Mouse (Mus musculus) neural tube, embryonic 10.5 days (tissue): ENCODE measurements around the gene Acsl5.

ENCODE experiments used
- DNase-seq: peaks from one replicate; pipeline ENCODE4 v3.0.0-alpha.2; 2017; ENCODE audit warnings: low spot score; ENCODE audit errors: extremely low spot score

The Acsl5 gene

DNA sequence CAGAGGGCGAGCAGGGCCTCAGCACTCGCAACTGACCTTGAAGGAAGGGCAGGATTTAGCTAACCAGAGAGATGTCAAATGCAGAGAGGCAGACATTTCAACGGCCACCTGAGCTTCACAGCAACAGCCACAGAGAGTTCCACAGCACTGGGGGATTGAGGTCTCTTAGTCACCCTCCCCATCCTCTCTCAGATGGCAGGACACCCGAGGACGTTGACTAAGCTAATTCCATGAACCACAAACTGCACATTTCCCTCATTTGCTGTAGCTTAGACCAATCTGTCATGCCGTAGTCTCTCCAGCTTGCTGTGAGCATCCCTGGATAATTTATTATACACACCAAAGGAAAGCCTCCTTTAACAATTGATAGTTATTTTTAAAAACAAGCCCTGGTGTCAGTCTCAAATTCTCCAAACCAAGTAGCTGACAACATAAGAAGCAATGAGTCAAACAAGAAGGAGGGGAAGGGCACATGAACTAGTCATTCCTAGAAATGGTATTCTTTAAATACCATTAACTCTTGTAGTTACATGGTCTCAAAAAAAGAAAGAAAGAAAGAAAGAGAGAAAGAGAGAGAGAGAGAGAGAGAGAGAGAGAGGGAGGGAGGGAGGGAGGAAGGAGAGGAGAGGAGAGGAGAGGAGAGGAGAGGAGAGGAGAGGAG lies 11.8 kb upstream of the Acsl5 start:
- DNase-seq: no peak

- DNase-seq: no peak
Observed at GRCm38 (mm10) chr19:55241186-55241645, 10.5 kb upstream of the Acsl5 start, which contains the start of gene Gucy2g. Gene Gucy2g, minus strand, starts transcription at chr19:55241236.

DNA sequence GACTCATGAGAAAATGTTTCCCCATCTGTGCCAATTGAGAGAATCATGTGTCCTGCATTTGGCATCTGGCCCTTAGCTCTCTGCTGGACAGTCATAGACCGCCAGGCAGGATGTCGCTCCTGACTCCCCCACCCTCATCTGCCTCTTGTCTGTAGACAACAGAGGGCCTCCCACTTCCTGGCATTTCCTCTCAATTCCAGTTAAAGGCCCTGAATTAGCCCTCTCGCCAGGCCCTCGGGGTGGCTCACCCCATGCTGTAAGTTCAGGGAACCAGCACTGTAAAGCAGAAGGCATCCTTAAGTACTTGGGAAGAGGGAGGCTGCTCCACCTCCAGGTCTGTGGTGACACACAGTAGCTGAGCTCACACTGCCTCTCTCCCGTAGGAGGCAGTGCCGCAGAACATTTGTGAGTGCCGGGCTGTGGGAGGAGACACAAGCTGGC lies 6.9 kb upstream of the Acsl5 start:
- peak; percentile 17 for DNase-seq

GRCm38 (mm10) chr19:55247563-55247962 lies 4.2 kb upstream of the Acsl5 start:
- no peak for DNase-seq

- no peak for DNase-seq
Observed at GRCm38 (mm10) chr19:55247991-55248520, 3.7 kb upstream of the Acsl5 start.

- no peak for DNase-seq
Observed at GRCm38 (mm10) chr19:55250451-55250850, 1.3 kb upstream of the Acsl5 start.

- no peak for DNase-seq
Observed at GRCm38 (mm10) chr19:55253239-55253569, 1.5 kb downstream of the Acsl5 start.

DNA sequence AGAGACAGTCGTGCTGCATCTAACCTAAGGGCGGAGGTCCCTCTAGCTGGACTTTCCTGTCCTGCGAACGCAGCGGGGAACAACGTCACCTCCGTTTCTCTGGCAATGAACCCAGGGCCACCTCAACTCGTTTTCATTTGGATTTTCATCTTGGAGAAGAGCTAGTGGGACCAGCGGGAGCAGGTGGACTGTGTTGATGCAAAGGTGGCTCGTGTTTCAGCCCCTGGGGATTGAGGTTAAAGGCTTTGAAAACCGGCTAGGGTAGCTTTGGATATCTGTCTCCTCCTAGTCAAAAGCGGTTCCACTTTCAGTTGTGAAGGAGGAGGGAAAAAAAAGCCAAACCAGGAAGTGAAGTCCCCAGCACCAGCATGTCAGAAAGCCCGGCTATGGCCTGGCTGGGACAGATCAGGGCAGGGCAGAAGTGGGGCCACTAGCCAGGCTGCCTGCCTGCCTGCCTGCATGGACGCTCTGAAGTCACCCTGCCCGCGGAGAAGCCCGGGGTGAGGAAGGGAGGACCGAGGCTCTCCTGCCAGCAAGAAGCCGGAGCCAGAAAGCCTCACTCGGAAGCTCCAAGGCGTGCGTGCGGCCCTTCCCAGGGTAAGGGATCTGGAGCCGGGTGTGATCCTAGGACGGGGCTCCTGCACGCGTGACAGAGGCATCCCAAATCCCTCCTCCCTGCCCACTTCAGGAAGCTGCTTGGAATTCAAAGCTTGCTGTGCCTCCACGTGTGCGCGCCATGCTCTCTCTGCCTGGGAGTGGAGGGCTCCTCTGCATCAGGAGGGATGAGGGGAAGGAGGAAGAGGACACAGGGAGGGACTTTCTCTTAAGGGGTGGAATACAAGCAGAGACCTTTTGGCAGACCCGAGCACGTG lies 2.1 kb downstream of the Acsl5 start:
- DNase-seq: peak; percentile 80

GRCm38 (mm10) chr19:55254513-55255016 lies 2.8 kb downstream of the Acsl5 start:
- no peak for DNase-seq

DNA sequence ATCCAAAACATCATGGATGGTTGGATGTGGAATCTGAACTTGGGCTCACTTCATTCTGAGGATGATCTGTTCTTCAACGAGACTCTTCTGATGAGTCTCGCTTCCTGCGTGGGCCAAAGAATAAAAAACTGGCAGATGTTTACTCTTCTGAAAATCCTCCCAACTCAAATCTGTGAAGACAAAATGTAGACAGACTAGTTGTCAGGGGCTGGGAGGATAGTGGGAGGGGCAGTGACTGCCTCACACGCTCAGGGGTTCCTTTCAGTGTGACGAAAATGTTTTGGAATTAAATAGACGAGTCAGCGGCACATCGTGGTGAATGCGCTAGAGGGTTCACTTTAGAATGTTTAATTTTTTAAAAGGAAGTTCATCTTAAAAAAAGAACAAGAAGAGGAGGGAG lies 4.4 kb downstream of the Acsl5 start:
- no peak for DNase-seq

- DNase-seq: no peak
Observed at GRCm38 (mm10) chr19:55257656-55258375, 6.1 kb downstream of the Acsl5 start.

DNA sequence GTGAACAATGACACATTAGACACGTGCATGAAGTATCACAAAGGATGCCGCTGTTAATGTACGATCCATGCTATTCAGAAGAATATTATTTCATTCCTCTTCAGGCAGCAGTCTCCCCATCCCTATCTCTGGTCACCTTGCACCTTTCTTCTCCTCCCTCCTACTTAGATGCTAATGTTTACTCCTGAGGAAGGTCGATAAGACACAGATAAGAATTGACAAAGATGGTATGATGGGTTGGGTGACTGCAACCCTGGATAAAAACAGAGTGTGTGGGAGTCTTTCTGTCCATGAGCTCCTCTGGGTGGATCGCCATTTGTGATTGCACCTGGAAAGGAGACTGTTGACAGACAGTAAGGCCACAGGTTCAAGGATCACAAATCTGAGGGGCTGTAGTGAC lies 6.8 kb downstream of the Acsl5 start:
- DNase-seq: no peak

- DNase-seq: no peak
Observed at GRCm38 (mm10) chr19:55260389-55261184, 8.8 kb downstream of the Acsl5 start.

- no peak for DNase-seq
Observed at GRCm38 (mm10) chr19:55265269-55265668, 13.5 kb downstream of the Acsl5 start.

DNA sequence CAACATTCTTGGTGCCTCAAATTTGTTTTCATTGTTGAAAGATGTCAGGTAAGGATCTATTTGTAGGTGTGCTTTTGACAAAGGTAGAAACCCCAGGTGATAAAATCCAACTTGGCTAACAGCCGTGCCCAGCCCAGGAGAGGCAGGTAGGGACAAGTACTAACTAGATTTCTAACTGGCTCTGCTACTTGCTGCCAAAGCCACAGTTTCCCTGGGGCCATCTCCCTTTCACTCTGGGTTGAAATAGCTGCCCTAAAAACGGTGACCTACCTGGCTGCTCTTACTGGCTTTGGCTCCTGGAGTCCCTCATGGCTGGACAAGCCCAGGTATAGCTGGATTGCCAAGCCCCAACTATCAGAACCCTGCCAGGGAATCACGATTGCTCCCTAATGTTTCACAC lies 15.0 kb downstream of the Acsl5 start:
- no peak for DNase-seq

DNA sequence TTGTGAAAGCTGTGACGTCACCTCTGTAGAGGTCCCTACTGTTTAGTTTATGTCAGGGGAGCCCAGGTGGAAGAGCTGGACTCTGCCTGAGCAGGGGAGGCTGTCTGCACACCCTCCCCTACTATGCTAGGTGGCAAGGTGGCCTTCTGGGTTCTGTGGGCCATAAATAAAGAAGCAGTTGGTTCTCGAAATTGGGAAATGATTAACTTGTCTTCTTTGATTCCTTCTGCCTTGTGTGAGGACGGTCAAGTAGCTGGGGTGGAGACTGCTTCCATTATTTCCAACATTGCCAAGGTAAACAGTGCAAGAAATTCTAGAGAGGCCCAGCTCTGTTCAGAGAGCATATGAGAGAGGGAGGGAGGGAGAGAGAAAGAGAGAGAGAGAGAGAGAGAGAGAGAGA lies 16.4 kb downstream of the Acsl5 start:
- no peak for DNase-seq

DNA sequence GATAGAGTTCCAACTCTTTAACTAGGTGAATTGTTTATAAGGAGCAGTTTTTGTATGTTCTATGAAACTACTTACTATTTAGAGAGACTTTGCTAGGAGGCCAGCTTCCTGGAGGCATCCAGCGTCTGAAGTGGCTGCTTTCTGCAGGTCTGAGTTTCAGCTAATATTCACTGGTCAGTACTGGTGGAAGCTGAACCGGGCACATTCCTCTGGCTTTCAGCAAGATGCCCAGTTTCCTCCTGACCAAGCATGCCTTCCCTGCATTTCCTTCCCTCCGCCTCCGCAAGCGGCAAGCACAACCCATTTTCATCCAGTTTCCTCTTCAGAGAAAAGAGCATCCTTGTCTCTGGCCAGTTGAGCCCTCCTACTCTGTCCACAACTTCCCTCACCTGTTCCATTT lies 17.3 kb downstream of the Acsl5 start:
- no peak for DNase-seq

DNA sequence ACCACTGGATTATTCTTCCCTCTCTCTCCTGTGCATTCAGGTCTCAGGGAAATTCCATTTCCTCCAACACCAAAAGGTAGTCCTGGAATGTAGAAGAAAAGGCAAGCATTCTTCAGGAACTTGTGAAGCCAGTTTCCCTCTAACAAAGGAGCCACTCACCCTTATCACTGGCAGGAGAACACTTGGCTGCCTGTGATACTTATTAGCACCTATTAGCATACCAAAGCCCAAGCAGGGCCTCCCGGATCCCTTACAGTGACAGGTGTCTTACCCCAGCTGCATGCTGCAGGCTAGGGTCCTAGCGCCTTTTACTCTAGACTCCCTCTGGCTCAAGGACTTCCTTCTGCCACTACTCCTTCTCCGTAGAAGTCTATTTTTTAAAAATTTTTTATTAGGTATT lies 19.7 kb downstream of the Acsl5 start:
- DNase-seq: no peak

DNA sequence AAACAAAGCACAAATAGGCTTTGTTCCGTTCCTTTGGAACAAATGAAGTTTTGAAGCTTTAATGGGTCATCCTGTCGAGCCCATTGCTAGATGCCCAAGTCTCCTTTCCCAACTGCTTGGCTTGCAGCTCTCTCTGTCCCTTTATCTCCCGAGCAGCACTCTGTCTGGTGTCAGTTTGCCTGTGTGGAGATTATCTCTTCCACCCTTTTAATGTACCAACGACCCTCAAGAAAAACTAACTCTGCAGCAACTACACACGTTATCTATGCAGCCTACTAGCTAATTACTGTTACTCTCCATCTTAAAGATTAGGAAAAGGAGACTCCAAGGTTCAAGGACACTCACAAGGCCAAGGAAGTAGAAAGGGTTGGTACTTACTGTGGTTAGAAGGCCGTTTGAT lies 21.6 kb downstream of the Acsl5 start:
- no peak for DNase-seq

- no peak for DNase-seq
Observed at GRCm38 (mm10) chr19:55276100-55276499, 24.4 kb downstream of the Acsl5 start.

DNA sequence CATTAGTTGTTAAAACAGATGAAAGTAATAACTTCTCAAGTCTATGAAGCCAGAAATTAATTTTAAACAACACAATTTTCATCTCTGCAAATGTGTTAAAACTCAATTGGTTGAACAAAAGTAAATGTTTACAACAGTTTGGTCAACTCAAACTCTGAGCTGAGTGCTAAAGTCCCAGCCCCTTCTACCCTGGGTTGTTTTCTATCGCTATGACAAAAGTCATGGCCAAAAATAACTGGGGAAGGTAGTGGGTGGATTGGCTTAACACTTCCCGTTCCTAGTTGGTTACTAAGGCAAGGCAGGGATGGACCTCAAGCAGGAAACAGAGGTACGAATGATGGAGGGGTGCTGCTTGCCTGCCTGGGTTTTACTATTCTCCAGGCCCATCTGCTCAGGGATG lies 25.0 kb downstream of the Acsl5 start:
- DNase-seq: no peak
